Mouse (Mus musculus) small intestine, adult 2 months (tissue): ENCODE measurements at regions not wholly inside any gene's neighbourhood (a gene's known extent, or its start where the extent isn't known, plus 50 kb on each side); places are given as distances from the start of the nearest gene placed in this dataset.

Experiments
- H3K27ac ChIP-seq: fragments of 200-500 bp; 2 replicates; pipeline ENCODE4 v1.5.1; 2012; ENCODE audit warnings: low read depth, low read length, control low read depth, inconsistent platforms; ENCODE audit not compliant: insufficient read depth
- H3K27me3 ChIP-seq: fragments of 200-500 bp; 2 replicates; pipeline ENCODE4 v1.6.1; 2012; ENCODE audit warnings: mild to moderate bottlenecking, moderate library complexity, low read length, inconsistent platforms; ENCODE audit not compliant: control insufficient read depth, insufficient read depth
- H3K36me3 ChIP-seq: fragments of 200-500 bp; 2 replicates; pipeline ENCODE4 v1.6.1; 2012; ENCODE audit warnings: mild to moderate bottlenecking, low read length, control low read depth, inconsistent platforms; ENCODE audit not compliant: control insufficient read depth, insufficient read depth
- H3K4me1 ChIP-seq: fragments of 200-500 bp; 2 replicates; pipeline ENCODE4 v1.6.1; 2012; ENCODE audit warnings: low read length, inconsistent platforms, mixed read lengths; ENCODE audit not compliant: control insufficient read depth, insufficient read depth, insufficient read length
- H3K4me3 ChIP-seq: fragments of 200-500 bp; 2 replicates; pipeline ENCODE4 v1.5.1; 2012; ENCODE audit warnings: low read depth, mild to moderate bottlenecking, control low read depth, inconsistent platforms, low read length, moderate library complexity
- CTCF ChIP-seq: fragments of 200-500 bp; IDR thresholded peaks from 2 replicates; pipeline ENCODE4 v1.5.1; 2012; ENCODE audit warnings: low read depth, mild to moderate bottlenecking, control low read depth, inconsistent platforms, low read length, moderate library complexity, mixed read lengths; ENCODE audit not compliant: insufficient replicate concordance, insufficient read length; ENCODE audit errors: extremely low read depth
- POLR2A ChIP-seq: fragments of 200-500 bp; IDR thresholded peaks from 2 replicates; pipeline ENCODE4 v1.6.1; 2012; ENCODE audit warnings: low read depth, mild to moderate bottlenecking, control low read depth, inconsistent platforms, low read length, moderate library complexity
- WGBS: fragments of 180-500 bp; shearing (Covaris S2); methylation state at CpG from one replicate; pipeline ENCODE4 v1.1.7; 2018; 5-methylcytosine and 5-hydroxymethylcytosine counted together

DNA sequence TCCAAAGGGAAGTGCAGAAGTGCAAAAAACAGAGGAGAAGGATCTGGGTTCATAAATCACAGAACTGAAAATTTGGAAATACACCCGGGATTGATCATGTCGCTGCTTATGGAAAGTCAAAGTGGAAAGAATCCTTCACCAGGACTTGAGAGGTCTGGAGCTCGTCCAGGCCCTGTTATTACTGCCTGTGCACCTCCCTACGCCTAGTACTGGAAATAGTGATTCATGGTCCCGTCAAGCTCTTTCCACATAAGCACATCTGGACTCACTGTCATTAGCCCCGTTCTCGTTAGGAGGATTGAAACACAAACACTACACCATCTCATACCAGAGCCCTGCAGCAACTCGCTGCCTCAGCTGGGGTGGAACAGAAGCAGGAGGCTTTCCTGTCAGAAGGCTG is 107.7 kb downstream of the Nfkbiz start:
- H3K4me3 ChIP-seq: no peak overlapping the region
- no peaks in the 10 kb centered on the region for H3K4me1 ChIP-seq
- H3K27me3 ChIP-seq: no peaks in the 10 kb centered on the region
- H3K27ac ChIP-seq: no peak overlapping the region
- TF ChIP-seq CTCF: no peak
- no peaks in the 10 kb centered on the region for H3K36me3 ChIP-seq
- WGBS: 70% methylated on average over 8 of the region's 8 CpGs

DNA sequence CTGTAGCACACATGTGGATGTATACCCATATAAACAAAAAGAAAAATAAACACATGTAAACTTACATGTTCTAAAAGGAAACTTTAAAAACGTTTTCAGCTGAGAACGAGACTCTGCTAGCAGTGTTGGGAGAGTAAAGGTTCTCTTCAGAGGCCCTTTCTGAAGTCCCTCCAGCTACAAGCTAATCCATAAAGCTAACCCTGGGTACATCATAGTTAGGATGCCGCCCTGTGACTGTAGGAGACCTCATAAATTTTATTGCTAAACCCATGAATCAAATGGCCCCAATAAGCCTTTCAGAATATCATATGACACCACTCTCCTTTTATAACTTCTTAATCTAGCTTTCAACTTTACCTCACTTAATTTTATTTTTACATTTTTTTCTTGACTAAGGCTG is 112.2 kb downstream of the Nfkbiz start:
- Histone ChIP-seq H3K4me1 (no peaks in the 10 kb centered on the region), H3K36me3 (no peaks in the 10 kb centered on the region), H3K27me3 (no peaks in the 10 kb centered on the region), H3K4me3 (no peak overlapping the region), H3K27ac (no peak overlapping the region)
- WGBS: 39% methylated on average over 3 of the region's 3 CpGs
- no peak for TF ChIP-seq POLR2A
- no peak for TF ChIP-seq CTCF

DNA sequence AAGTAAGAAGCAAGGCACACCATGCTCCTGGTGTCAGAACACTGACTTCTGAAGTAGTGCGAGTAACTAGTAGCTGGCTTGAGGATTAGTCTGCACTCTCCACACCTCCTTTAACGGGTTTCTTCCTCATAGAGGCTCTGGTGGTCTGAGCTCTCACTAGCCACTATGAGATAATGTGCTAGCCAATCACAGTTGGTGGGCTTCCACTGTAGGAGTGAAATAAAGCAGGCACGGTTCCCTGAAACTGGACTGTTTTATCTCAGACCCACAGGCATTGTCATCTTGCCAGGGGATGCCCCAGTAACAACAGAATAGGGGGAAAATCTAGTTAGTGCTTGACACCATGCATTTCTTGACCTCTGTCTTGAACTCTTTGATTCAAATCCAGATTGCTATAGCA is 118.3 kb downstream of the Nfkbiz start:
- no peak overlapping the region for H3K27ac ChIP-seq
- no peak for TF ChIP-seq CTCF
- TF ChIP-seq POLR2A: no peak
- 67% methylated on average over 3 of the region's 3 CpGs for WGBS
- H3K4me3 ChIP-seq: no peak overlapping the region
- no peaks in the 10 kb centered on the region for H3K4me1 ChIP-seq
- no peaks in the 10 kb centered on the region for H3K27me3 ChIP-seq
- no peaks in the 10 kb centered on the region for H3K36me3 ChIP-seq

DNA sequence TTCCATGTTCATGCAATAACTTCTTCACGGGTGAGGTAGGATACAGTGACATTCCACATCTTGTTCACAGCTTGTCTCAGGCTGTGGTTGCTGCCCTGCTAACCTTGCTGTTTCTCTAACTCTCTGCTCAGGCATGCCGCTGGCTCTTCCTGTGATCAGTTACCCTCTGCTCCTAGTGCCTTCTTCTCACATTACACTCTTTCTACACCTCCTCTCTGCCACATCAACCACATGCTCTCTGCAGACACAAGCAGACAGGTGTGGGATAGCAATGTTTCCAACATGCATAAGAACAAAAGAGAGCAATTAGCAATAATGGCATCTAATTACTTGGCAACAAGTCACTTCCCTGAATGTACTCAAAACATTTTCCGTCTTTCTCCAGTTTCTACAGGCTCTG is 128.7 kb downstream of the Nfkbiz start:
- Histone ChIP-seq H3K4me1 (no peaks in the 10 kb centered on the region), H3K36me3 (no peaks in the 10 kb centered on the region), H3K27me3 (no peaks in the 10 kb centered on the region), H3K4me3 (no peak overlapping the region), H3K27ac (no peak overlapping the region)
- WGBS: 76% methylated on average over 3 of the region's 3 CpGs
- no peak for TF ChIP-seq CTCF
- no peak for TF ChIP-seq POLR2A

DNA sequence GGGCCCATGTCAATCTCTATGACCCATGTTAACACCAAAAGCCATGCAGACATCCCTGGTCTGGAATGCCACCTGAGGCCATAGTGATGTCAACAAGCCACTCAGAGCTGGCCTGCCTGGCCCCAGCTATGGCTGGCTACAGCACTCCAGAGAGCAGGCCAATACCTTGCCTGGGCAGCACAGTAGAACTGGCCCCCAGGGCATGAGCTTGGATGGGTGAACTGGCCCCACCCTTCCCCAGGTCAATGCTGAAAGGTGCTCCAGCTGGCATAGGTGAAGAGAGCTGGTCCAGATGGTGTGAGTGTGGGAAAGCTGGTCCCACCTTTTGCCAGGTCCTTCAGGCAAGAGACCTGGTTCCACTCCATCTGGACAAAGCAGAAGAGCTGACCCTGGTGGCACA is 132.2 kb downstream of the Nfkbiz start:
- H3K4me1 ChIP-seq: no peaks in the 10 kb centered on the region
- H3K36me3 ChIP-seq: no peaks in the 10 kb centered on the region
- H3K4me3 ChIP-seq: no peak overlapping the region
- no peaks in the 10 kb centered on the region for H3K27me3 ChIP-seq
- H3K27ac ChIP-seq: no peak overlapping the region
- TF ChIP-seq CTCF: no peak
- no peak for TF ChIP-seq POLR2A

DNA sequence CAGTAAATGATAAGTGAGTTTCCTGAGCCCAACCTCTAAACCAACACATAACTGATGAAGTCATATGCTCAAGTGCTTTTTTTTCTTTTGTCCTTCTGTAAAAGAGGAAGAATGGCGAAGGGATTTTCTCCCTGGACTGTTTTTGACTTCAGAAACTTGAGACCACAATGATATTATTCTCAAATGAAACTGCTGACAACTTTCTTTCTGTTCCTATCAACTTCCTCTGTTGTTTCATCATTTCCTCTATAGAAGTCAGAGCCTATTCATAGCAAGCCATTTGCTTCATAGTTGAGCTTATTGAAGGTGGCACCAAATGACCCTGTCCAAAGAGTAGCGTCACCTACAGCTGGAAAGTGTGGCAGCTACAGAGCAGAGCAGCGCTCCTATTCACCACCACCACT is 140.2 kb downstream of the Nfkbiz start:
- Histone ChIP-seq H3K27ac (no peak overlapping the region), H3K4me1 (no peaks in the 10 kb centered on the region), H3K4me3 (no peak overlapping the region), H3K27me3 (no peaks in the 10 kb centered on the region), H3K36me3 (no peaks in the 10 kb centered on the region)
- WGBS: 82% methylated on average over 3 of the region's 3 CpGs
- TF ChIP-seq CTCF (no peak), POLR2A (no peak)

DNA sequence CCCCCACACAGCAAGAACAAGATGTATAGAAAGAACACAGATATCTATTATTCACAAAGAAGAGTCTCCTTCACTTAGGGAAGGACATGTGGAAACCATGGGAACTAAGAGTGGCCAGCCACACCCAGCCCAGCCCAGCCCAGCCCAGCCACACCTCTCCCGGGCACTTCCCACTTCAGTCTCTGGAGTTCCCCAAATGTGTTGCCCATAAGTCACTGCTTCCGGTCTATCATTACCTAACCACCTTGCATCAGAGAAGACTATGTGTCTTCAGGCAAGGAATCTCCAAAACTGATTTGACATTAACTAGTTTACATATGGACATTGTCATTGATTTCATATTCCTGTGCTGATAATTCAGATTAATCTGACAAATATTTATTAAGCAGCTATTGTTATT is 147.6 kb downstream of the Nfkbiz start:
- peaks cover 2% of the 10 kb centered on the region; the same call in 1 of the 2 replicates for H3K4me1 ChIP-seq
- 62% methylated on average over 2 of the region's 2 CpGs for WGBS
- H3K36me3 ChIP-seq: no peaks in the 10 kb centered on the region
- H3K27ac ChIP-seq: no peak overlapping the region
- TF ChIP-seq CTCF (no peak), POLR2A (no peak)
- H3K4me3 ChIP-seq: no peak overlapping the region
- no peaks in the 10 kb centered on the region for H3K27me3 ChIP-seq

DNA sequence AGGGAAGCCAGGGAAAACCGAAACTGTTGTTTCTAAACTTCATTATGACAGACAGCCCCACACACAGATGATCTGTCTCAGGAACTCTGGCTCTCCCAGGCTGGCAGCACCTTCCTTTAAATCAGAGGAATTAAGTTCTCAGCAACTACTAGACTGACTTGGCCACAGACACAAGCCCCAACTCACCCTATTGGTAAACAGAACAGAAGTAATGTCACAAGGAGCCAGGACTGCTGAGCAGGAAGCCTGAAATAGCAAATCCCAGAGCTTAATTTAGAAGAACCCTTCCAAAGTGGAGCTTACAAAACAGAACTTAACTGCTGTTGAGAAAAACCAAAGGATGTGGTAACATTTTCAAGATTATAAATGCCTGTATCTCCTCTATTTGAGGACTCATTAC is 174.8 kb downstream of the Nfkbiz start:
- no peak for TF ChIP-seq POLR2A
- no peak for TF ChIP-seq CTCF
- Histone ChIP-seq H3K4me1 (no peaks in the 10 kb centered on the region), H3K27me3 (no peaks in the 10 kb centered on the region), H3K36me3 (no peaks in the 10 kb centered on the region), H3K27ac (no peak overlapping the region), H3K4me3 (no peak overlapping the region)
- 85% methylated on average over 1 of the region's 1 CpGs for WGBS
